Mouse (Mus musculus) CD8-positive naive resting alpha-beta T cell, adult 2 months (primary cell): ENCODE results near the gene Scarb2.

Experiments used
- DNase-seq, 2 experiments: peaks; one replicate each; pipeline ENCODE4 v3.0.0; 2022; ENCODE audit warnings: low read depth in 2 of 2, low spot score in 2 of 2

Gene Scarb2

DNA sequence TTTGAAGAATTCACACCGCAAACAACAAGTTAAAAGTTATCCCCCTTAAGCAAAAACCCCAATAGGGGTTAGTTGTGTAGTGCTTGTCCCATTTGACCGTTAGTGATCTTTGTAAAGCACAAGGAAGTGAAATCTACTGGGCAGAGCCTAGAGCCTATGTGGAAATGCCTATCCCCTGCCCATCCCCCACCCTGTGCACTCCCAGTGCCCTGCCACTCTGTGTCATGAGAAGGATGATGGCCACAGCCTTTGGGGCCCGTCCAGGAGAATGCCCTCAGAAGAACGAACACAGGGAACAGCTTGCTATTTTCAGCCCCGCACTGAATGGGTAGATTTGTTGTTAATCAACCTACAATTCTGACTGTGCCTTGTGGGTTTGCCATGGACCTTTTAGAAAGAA, 65.1 kb downstream of the Scarb2 start:
- DNase-seq, result no peak

DNA sequence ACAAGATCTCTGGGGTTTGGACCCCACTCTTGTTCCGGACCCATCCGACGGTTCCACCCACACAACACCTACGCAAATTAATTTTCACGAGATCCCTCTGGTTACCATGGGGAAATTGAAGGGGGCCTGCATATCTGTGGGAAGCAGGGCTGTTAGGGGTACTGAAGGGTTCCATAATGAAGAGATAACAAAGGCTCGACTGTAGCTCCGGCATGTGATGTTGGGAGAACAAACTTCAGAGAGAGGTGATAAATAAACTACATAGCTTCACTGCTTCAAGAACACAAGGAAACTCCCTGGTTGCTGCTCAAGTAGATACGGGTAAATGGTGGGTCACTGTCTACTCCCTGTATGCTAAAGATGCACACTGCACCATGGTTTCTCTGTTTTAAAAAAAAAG, 68.1 kb downstream of the Scarb2 start:
- no peak for DNase-seq

DNA sequence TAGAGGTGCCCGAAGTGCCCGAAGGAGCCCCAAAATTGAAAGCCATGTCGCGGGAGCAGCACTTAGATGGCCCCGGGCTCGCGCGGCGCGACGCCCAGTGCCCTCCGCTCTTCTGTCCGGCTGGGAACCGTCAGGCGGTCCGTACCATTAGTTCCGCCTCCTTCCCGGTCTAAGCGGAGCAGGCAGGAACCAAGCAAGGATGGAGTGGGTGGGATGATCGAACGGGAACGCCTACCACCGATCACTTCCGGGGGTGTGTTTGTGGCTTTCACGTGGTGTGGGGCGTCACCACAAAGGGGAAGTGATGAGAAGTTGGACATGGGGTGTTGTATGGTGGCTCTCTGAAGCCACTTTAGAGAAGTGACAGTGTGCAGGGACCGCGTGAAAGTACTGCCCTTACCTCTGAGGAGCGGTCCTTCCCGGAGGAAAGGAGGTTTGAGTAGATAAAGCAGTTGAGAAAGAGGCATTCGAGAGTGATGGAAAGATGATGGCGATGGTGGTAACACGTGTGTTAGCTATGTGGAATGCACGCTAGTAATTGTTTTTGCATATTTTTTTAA, 71.5 kb downstream of the Scarb2 start, which contains the start of gene Nup54:
TSS of gene Nup54 (minus strand) at position 195 of the 560 bp plus-strand sequence.
- peak; percentile 94 to 97 for DNase-seq

DNA sequence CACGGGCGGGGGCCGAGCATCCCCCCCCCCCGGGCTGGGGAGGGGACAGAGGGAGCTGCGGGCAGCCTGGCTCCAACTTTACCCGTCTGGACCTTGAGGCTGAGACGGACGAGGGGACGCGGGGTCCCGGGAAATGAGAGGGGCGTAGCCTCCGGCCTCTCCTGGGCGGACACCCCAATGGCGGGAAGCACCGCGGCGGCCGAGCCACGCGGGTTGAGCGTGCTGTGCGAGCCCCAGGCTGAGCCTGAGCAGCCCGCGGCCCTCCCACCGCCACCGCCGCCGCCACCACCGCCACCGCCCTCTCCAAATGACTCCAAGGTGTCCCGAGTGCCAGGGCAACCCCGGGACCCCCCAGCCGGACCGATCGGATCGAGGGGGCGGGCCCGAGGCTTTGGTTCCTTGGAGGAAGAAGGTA, 72.1 kb downstream of the Scarb2 start:
- no peak for DNase-seq

DNA sequence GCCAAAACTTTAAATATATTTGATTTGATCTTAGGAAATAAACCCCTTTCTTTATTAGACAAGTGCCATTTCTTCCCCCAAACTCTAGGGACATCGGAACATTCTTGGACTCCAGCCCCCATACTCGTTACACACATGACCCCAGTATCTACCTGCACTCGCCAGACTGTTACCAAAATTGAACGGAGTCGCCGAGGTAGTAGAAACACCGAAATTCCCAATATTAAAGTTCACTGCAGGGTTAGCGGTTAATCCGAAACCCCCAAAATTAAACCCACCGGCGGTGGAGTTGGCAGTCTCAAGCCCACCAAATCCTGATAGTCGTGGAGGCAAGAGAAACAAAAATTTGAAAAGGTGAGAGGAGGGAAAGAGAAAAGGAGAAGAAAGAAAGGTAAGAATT, 72.6 kb downstream of the Scarb2 start:
- DNase-seq, result no peak

DNA sequence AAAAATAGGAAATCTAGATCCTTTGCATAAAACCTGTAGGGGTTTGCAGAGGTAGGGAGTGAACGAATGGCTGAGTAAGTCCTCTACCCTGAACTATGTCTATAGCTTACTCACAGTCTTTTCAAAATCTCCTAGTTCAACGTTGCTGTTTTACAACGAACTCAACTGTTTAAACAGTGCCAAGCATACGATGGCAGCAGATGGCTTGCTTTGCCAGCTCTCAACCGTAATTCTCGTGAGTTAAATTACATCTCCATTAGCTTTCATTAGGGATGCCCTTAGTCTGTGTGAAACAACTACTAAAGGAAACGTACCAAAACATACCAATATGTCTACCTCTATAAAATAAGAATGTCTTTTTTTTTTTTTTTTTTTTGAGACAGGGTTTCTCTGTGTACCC, 75.0 kb downstream of the Scarb2 start:
- no peak for DNase-seq

DNA sequence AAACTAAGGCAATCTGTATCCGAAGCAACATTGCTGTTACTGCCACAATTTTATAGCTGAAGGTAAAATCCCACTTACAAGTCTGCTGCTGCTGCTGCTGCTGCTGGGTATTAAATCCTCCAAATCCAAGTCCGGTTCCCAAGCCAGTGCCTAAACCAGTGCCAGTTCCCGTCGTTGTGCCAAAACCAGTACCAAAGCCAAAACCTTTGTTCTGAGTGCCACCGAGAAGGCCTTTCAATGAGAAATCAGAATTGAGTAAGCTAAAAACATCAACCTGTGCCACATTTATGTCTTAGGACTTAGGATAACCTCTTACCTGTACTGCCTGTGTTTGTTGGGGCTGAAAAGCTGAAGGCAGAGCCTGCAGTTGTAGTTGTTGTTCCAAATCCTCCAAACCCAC, 75.9 kb downstream of the Scarb2 start:
- DNase-seq, result no peak

DNA sequence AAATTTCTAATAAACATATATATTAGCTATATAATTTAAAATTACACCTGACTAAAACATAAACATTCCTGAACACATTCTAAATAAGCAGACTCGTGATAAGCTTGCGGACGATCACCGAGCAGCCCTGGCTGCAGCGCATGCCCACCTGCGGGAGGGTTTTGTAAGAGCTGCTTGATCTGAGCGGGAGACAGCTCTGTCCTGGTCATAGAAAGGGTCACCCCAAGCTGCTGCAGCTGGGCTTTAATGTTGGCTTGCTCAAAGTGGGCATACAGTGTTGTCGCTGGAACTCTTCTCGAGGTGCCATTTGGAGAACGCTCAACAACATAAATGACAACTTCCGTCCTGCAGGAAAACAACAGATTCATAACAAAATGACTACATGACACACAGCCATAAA, 82.5 kb downstream of the Scarb2 start:
- no peak for DNase-seq

DNA sequence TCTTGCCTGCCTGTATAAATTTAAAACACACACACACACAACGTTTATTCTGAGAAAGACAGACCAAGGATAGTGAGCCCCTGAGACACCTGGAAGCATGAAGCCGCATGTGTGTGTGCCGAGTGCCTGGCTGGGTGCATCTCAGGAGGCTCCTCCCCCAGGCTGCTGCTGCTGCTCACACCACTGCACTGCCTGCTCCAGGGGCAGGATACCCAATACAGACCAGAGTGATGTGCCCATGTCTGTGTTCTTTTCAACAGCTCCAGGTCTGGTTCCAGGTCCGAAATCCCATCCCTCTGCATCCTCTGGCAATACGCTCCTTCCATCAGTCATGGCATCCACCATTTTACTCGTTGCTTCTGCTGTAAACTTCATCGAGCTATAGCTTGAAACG, 92.7 kb downstream of the Scarb2 start:
- DNase-seq, result no peak

DNA sequence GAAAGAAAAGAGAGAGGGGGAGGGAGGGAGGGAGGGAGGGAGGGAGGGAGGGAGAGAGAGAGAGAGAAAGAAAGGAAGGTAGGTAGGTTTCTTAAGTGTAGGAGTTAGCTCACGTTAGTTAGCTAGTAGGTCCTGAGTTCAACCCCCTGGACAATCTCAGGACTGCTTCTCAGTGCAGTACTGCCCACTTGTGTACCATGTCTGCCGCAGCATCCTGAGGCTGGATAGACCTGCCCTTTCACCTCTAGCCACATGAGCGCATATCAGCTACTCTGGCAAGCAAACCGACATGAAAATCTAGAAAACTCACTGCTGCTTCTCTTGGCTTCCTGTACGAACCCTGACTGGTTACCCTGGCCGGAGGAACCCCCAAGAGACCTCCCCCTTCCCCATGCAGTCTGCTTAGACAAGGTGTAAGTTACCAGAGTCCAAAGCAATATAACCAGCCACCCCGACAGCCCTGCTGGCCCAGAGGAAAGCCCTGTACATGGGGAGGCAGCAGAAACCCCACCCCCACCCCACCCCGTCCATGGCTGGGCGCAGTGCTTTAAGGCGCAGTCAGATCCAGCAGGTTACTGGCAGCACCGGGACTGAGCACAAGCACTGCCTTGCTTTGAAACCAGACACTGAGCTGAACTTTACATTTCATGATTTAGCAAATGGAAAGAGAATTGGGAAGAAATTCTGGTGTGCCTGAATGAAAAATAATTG, 93.2 kb downstream of the Scarb2 start:
- DNase-seq, result no peak

DNA sequence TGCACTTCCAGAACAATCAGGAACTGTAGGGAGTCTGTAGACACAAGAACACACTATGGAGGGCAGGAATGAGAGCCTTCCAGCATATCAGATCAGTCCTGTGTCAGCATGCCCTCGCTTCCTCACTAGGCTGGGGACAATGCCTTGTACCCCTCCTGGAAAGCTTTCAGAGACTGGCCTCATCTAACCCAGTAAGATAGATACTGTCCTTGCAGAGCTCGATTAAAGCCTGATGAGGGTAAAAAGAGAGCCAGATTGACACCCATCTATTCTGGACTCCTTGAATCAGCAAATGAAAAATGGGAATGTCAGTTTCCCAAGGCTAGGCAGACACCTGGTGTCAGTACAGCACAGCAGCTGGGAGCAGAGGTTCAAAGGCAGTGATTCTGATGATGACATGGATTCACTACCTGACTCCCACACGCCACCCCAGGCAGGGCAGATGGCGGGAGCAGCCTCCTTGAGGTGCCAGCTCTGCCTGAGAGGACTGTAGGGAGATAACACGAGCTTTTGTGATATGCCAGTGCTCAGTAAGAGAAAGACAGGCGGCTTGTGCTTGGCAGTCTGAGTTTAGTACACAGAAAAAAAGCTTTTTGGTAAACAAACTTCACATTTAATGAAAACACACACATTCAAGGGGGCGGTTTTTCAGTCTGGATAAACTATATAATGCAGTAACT, 95.0 kb downstream of the Scarb2 start:
- no peak for DNase-seq

DNA sequence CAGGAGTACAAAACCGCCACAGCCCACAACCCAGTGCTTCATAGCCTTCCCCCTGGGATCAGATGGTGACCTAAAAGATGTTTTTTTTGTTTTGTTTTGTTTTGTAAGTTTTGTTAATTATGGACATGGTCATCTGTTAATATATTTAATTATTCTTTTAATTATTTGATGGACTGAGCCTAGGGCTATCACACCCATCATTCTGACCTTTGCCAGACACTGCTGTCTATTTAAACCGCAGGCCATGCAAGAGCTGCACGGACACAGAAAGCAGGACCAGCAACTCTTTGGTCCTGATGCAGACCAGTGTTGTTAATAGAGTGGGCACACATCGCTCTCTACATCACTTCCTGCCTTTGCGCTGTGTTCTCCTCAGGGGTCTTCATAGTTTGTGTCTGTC, 96.1 kb downstream of the Scarb2 start:
- DNase-seq, result no peak

DNA sequence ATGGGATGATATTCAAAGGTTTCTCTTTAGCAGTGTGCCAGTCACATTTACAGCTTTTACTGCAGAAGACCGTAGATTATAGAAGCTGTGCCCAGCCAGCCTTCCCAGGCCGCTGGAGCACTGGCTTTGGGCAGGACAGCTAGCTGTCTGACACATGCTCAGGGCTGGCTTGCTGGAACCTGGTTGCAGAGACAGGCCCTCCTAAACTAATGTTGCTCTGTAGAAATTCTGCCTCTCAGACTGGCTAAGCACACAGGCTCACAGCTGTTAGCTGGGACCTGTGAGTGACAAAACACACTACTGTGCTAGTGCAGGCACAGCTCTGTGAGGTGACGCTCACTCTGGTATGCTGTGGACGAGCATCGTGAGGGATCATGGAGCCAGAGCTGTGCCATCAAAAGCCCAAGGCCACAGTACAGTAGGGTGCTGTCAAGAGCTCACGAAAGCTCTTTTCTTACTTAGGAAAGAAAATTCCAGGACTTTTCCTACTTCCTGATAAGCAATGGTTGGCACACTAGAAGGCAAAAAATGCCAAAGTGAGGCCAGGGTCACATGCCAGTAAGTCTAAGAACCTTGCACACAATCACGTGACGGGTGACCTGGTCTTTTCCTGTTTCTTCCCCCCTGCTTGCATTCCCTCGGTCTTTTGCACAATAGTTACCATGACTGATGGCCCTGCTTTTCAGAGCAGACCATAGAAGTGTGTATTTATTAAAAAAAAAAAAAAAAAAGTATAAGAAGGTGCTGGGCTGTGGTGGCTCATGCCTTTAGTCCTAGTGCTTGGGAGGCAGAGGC, 97.1 kb downstream of the Scarb2 start:
- no peak for DNase-seq

DNA sequence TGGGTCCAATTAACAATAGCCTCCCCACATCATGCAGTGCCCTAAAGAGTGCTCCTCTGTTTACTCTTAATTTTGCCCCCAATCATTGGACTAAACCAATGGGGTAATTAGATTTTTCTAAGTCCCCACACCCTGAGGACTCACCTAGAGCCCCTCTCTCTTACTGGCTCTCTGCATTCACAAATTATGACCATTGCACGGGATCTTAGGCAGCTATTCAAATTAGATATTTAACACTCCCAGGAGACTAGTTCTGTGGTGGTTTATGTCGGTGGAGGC, 102.3 kb downstream of the Scarb2 start:
- no peak for DNase-seq

DNA sequence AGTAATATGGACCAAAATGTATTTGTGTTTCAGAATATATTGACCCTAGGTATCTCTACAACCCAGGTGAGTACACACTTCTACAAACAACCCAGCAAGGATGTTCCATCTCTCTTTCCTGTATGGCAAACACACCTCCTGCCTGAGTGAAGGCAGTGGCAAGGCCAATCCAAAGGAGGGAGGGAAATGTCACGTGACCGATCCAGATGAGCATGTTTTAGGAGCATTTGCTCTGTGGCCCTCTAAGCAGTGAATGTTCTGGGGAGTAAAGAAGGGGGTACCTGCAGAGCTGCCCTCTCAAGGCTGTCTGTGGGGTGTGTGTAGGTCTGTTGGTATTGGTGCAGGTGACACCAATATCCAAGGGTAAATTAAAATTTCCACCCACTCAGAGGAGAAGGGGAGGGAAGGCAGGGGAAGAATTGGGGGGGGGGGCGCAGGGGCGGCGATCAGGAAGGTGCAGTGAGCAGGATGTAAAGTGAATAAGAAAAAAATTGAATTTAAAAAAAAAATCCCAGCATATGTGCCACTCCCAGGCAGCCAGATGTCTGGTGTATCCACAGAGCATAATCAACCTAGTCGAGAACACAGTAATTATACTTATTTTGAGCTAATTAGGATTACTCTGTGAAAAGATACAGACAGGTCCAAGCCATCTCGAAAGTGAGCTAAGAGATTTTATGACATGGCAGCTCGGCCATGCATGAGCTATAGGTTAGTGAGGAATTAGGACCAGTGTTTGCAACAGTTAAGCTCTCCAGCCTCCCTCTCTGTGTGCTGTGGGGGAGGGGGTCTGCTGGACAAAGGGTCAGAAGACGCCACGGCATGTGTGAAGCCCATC, 102.9 kb downstream of the Scarb2 start:
- no peak for DNase-seq

DNA sequence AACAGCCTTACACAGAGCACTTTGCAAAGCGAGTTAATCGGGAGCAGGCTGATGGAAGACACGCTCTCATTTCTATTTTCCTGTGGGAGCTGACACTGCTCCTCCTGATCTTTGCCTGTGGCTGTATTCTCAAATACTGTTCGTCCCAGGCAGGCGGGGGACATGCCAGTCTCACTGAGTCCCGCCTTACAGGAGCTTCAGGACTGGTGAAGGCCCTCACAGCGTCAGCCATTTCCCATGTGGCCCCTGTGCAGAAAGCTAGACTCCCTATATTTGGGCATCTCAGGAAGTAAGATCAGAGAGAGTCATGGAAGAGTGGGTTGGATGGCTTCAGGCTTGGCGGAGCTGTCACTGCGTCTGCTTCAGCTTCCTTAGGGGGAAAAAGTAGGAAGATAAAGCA, 103.8 kb downstream of the Scarb2 start:
- no peak for DNase-seq

DNA sequence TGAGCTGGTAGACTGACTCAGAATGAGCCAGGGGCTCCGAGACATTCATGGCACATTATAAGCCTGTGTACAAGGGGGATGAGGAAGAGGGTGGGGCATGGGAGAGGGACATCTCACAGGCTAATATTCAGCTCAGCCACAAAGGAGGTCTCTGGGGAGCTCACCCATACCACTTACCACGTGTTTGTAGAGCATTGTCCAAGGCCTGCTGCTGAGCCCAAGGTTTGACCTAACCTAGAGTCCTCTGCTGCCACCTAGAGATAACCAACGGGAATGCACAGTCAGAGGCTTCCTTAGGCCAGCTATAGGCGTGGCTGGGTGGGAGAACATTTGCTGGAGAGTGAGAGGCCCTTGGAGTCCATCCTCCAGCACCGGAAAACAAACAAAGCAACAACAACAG, 108.5 kb downstream of the Scarb2 start:
- peak; percentile 43 to 56 for DNase-seq

DNA sequence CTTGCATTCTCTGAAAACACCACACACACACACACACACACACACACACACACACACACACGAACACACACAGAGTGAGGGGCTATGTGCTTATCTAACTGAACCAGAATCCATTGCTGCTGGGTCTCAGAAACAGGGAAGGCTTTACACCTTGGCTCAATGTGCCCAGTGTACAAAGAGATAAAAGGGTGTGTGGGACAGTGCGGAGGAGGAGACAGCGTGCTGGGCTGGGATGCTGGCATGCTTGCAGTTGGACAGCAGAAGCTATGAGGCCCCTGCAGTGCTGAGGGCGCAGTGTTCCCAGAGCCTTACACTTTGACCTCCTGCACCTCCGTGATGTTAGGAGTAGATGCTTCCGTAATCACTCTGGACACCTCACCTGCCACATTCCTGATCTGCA, 110.2 kb downstream of the Scarb2 start:
- no peak for DNase-seq

DNA sequence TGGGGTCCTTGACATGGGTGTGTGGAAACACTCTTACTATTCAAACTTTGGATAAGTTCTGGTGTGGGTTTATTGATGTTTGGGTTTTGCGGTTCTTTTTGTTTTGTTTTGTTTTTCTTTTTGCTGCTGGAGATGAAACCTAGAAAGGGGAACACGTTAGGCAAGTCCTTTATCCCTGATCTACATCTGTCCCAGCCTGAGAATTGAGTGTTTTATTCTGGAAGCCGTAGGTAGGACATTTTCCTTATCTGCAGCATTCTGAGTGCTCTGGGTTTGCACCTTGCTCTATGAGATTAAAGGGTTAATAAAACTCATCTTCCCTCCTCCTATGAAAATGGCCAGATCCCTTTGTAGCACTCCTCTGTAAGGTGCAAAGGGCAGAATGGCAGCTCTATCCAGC, 110.9 kb downstream of the Scarb2 start:
- no peak for DNase-seq

DNA sequence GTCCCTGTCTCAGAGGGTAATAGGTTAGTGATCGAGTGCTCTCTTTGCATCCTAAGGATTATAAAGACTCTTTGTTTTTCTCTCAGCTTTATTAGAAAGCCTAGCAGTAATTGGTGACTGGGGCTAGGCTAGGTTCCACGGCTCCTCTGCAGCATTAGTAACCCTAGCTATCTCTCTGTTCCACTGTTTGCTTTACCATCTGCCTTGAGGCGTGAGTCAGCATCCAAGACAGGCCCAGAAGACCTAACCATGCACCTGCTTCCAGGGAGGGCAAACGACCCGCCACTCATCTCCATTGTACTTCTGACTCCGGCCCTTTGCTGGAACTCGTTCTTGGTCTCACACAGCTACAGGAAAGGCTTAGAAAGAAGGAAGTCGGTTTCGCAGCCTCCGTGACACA, 112.8 kb downstream of the Scarb2 start:
- DNase-seq, result no peak

DNA sequence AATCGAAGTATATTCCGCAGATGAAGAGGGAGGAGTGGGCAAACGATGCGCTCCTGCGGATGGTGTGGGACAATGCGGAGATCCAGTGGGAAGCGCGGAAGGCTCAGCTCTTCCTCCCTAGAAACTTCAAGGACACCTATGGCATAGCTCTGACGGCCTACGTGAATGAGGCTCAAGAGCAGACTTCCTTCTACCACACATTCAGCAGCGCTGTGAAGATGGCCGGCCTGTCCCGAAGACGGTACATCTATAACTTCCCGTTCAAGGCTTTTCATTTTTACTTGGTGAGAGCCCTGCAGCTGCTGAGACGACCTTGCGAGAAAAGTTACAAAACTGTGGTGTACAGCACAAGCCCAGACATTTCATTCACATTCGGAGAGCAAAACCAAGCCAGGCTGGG, 114.1 kb downstream of the Scarb2 start:
- DNase-seq, result no peak
